Mouse (Mus musculus) testis, adult 2 months (tissue): Measurements from ENCODE around the gene Fhit.

Source experiments
- CTCF ChIP-seq: fragments of 200-500 bp; IDR thresholded peaks from 2 replicates; pipeline ENCODE4 v1.5.1; 2012; ENCODE audit warnings: low read depth, mild to moderate bottlenecking, inconsistent platforms, low read length, moderate library complexity; ENCODE audit not compliant: control insufficient read depth, insufficient read depth, insufficient replicate concordance
- POLR2A ChIP-seq: fragments of 200-500 bp; IDR thresholded peaks from 2 replicates; pipeline ENCODE4 v1.6.1; 2012; ENCODE audit warnings: low read depth, mild to moderate bottlenecking, inconsistent platforms, low read length, moderate library complexity; ENCODE audit not compliant: control insufficient read depth

DNA sequence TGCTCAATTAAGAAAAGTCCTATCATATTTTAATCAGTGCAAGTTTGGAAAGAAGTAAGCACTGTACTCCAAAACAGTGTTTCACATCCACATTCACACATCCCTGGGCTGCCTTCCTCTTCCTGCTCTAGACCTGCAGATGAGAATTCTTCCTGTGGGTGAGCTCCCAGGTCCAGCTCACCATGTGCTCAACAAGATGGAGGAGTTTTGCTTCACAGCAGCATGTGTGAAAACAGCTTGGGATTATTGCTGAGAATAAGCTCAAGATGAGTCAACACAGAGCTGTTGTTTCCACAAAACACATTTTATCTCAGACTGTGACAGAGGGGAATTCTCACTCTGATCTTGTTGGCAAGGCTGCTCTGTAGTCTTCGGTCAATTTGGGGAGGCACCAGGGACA, 1265.3 kb downstream of the Fhit start:
- TF ChIP-seq POLR2A (no peak), CTCF (no peak)
